Mouse (Mus musculus) adrenal gland, adult 10 weeks (tissue): ENCODE measurements around the gene Frmd6. TPM values are rescaled to one million over a fixed set of nuclear protein-coding genes. Genes with fewer than 3 reads are reported as not detected.

ENCODE experiments used
- polyA plus RNA-seq: library from polyadenylated mRNA; stranded (reverse); fragments of 350-450 nt; fragmentation: Illumina TruSeq; extraction: RNeasy Lipid Tissue Mini Kit (QIAGEN cat#74804); gene quantifications from one replicate; pipeline ENCODE4 v1.2.3, GENCODE M21; 2014; ENCODE audit warnings: low read depth, low replicate concordance

Gene Frmd6
- 62.0 TPM for polyA plus RNA-seq

DNA sequence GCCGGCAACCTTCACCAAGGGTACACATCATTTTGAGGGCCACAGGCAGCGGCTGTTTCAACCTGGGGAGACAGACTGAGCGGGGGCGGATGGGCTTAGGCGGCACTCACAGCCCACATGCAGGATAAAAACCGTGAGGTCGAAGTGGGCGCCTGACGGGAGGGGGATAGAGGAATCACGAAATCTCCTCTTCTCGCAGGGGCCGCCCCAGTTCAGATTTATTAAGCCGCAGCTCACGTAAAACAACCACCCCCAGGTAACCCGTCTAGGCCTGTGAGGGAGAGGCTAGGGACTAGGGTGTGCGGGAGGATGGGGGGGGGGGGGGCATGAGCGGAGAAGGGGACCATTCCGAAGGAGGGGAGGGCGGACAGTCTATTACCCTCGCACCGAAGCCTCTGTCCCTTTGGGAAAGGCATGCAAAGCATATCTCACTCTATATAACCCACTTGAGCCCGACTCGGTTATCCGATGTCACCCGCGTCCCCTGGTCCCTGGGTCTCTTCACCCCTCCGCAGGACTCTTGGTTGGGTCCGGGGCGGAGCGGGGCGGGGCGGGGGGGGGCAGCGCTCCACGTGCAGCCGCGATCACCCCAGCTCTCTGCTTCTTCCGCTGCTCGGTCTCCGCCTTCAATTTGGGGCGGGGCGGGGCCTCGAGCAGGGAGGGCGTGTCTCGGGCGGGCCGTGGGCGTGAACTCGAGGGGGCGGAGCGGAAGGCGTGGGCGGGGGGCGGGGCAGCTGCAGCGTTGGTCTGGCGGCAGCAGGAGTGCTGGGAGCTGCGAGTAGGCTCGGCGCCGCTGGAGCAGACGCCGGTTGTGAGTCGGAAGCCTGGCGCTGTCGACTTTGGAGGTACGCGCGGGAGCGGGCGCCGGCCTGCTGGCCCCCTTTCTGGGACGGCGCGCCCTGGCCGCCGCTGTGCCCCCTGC is at the start of gene Frmd6:
Frmd6 (plus strand) TSS at position 786 of the 922 bp plus-strand sequence.

GRCm38 (mm10) chr12:70937571-70938384 is 112.5 kb downstream of the Frmd6 start, which contains the start of gene Actr10:
TSS of gene Actr10 (plus strand) at chr12:70937857.

Other genes starting within 250 kb of the Frmd6 start
- gene Actr10, start 112.3 kb downstream of the Frmd6 start, polyA plus RNA-seq, result 284 TPM
- gene Psma3, start 149.1 kb downstream of the Frmd6 start, polyA plus RNA-seq, result 1,228 TPM
- 38.5 TPM for gene Arid4a, start 190.5 kb downstream of the Frmd6 start, polyA plus RNA-seq